Mouse (Mus musculus): ENCODE data around the gene Inava. TPM values are rescaled to one million over a fixed set of nuclear protein-coding genes. Genes with fewer than 3 reads are reported as not detected.

Gene Inava
- total RNA-seq, 4 experiments from 2014 or later, result 1.2 to 2.7 (median 1.5) TPM

DNA sequence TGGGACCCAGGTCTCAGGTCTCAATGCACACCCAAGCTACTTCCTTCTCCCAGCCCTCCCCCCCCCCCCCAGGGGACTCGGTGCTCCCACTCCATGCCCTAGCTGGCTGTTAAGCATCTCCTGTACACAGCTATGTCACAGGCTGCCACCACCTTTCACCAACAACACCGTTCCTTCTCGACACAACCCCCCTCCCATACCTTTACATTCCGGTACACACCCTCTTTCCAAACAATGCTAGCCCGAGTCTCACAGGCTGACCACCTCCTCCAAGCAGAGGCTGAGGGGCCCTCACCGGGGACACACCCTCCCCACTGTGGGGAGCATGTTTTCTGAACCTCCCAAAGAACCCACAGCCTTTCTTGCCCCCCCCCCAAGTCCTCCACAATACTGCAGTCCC, 2.5 kb downstream of the Inava start:
- DNase-seq (ENCODE audit: low spot score in 2 of 2), result no peak

DNA sequence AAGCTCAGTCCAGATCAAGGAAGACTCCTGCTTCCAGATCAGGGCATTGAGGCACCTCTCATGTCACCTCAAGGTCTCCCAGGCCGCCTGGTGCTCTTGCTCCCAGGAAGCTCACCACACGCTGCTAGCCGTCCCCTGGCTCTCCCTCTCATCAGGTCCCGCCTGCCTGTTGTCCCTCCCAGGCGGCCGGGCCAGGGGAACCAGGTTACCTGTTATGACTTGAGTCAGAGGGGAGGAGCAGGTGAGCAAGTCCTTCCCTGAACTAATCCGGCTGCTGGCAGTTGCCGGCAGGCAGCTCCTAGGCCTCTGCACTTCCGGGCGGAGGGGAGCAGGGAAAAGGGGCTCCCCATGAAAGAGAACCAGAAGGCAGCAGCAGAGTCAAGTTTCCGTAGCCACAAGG, 3.9 kb downstream of the Inava start:
- DNase-seq (ENCODE audit: low spot score in 2 of 2), result no peak

DNA sequence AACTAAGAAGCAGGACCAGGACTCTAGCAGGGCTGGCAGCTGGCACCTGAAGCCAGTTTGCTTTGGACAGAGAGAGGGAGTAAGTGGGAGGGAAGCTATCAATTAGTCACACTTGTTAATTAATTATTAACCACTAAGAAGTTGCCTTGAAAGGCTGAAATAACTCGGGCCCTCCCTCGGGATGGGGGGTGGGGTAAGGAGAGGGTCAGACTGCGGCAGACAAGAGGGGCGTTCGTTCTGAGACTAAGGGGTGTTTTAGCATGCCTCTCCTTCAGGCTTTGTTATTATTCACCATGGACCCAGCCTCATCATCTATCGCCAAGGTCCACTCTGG, 5.1 kb downstream of the Inava start:
- DNase-seq (ENCODE audit: low spot score in 2 of 2), result no peak

DNA sequence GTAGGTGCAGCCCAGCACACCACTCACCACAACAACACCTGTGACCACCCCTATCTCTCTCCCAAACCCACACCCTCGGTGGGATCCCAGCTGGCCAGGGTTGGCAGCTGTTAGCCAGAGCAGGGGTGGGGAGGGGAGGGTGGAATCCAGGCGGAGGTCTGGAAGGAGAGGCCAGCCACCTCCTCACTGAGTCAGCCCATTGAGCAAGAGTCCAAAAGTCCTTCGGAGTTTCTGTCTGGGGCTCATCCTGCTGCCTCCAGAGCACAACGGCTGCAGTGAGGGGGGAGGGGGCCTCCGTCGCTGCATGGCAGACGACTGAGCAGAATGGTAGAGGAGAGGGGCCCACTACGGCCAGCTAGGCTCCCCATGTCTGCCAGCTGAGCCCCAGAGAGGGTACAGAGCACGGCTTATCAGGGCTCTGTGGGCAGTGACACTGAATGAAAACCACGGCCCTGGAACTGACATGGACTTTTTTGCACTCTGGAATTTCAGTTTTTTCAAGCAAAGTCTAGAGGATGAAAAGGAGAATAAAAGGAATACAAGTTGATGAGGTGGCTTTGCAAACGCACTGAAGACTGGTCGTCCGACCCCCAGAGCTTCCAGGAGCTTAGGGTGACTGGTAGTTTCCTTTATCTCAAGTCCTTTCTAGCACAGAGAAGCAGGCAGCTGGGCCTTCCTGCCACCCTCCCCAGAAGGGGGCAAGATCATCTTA, 5.6 kb downstream of the Inava start:
- no peak for DNase-seq (ENCODE audit: low spot score in 2 of 2)

DNA sequence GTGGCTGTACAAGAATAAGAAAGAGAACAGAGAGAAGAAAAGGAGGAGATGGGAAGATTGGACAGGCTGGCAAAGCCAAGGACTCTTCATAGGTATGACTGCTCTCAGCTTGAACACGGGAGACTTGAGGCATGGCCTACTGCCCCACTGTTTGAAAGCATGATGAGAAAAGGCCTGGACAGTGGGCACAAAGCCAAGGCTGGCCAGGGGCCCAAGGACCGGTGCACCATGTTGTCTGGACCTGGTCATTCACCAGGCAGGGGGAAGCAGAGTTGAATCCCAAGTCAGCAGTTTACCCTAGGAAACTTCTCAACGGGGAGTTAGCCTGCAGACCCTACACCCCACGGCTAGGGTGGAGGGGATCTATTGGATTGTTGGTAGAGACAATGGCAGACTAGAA, 6.2 kb downstream of the Inava start:
- no peak for DNase-seq (ENCODE audit: low spot score in 2 of 2)

DNA sequence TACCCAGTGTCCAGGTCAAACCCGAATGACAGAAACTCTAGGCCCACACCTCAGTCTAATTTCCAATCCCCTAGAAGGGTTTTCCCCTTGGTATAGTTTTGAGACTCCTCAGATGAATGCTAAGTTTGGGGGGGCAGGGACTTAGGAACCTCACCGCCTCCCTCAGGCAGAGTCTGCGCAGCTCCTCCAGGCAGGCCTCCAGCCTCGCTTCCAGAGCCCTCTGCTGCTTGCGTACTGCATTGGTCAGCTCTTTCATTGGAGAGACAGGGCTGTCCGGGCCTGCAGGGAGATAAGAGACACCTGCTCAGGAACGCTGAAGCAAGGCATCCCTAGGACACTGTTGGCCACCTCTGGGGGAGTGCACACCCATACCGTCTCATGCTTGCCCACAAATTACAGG, 7.4 kb downstream of the Inava start:
- no peak for DNase-seq (ENCODE audit: low spot score in 2 of 2)

DNA sequence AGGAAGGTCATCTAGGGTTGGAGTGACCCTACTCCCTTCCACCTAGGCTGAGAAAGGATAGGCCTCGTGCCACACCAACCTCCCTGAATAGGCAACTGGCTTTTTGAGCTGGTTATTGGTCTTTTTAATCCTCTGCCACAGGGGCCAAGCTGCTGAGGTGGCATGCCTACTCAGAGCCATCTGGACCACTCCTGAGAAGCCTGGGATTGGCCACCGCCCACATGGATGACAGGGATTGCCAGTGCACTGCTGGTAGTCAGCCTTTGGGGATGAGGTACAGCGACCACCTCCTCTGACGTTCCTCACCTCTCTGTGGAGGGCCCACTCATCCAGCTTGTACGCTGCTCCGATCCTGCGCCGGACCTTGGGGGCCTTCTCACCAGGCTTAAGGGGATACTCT, 8.2 kb downstream of the Inava start:
- no peak for DNase-seq (ENCODE audit: low spot score in 2 of 2)

DNA sequence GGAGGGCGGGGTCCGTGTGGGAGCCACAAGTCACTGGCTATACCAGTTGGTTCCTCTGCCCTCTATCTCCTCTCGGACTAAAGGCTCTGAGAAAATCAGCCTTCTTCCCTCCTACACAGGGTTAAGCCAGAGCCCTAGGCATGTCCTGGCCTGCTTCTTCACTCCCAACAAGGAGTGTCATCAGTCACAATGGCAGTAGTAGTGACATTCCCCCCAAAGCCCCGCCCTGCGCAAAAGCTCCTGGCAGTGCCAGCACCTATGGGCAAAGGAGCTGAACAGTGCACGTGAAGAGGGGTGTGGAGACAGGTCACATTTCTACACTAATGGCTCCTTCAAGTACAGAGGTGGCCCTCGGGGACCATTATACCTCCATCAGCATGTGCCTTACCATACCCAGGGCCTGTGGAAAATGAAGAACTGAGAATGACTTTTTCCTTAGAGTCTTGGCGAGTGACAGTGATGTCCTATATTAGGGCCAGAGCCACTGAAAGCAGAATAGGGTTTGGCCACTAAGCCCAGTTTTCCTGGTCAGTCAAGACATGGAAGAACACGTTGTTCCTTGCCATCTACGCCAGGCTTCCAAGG, 10.2 kb downstream of the Inava start:
- no peak for DNase-seq (ENCODE audit: low spot score in 2 of 2)

DNA sequence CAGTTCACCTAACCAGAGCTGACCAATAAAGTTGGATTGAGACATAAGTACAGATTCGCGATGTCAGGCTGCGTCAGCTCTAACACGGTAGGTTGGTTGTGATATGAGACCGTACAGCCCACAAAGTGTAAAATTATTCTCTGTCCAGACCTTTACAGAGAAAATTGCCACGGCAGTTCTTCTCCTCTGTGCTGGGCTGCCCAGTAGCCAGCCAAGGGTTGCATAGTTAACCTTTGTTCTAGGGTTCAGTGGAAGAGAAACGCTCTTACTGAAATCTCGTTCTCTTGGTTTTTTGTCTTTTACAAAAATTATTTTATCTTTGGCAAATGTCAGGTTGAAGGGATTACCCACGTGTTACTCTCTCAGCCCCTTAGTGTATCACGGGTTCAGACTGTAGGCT, 11.7 kb downstream of the Inava start:
- DNase-seq (ENCODE audit: low spot score in 2 of 2), result no peak

DNA sequence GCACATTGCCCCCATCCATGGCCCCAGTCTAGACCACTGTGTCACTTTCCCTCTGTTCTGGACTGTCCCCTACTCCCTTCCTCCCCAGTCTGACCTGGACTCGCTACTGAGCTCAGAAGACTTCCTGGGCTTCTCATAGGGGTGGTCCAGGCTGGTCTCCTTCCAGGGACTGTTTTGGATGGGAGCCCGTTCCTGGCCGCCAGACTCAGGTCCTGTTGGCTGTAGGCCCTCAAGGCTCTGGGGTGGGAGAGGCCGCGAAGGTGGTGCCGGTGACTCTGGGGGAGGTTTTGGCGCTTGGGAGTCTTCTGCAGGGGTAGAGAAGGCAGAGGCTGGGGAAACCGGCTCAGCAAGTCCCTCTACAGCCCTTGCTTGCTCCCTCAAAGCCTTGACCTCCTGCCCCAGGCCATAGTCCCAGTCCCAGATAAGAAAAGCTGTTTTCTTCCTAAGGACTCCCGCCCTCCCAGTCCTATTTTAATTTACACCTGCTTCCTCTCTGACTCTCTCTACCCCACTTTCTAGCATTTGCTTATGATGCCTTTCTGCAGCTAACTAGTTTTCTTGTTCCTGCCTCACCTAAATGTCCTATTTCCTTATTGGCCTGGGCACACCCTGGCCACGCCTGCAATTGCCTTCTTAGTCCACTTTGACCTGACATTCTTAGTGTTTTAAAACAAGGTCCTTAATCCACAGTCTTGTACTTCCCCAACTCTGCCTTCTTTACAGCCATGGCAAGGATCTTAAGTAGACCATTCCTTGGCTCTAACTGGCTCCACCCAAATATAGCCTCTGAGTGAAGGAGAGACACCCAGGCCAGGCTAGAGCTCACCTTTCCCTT, 13.8 kb downstream of the Inava start:
- no peak for DNase-seq (ENCODE audit: low spot score in 2 of 2)

DNA sequence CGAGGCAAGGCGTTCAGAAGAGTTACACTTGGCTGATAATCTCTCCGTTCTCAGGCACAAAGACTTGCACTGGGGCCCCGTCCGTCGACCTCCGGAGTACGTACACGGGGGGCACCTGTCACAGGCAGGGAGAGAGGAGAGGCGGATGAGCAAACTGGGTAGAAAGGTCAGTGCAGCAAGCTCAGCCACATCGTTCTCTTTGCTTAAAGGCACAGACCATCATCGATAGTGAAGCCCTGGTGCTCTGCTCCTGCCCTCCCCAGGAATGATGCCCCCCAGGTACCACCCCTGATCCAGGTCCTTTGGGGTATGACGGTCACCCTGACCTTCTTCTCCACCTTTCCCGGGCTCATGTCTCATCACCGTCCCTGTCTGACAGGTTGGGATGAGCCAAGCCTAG, 19.8 kb downstream of the Inava start:
- no peak for DNase-seq (ENCODE audit: low spot score in 2 of 2)

DNA sequence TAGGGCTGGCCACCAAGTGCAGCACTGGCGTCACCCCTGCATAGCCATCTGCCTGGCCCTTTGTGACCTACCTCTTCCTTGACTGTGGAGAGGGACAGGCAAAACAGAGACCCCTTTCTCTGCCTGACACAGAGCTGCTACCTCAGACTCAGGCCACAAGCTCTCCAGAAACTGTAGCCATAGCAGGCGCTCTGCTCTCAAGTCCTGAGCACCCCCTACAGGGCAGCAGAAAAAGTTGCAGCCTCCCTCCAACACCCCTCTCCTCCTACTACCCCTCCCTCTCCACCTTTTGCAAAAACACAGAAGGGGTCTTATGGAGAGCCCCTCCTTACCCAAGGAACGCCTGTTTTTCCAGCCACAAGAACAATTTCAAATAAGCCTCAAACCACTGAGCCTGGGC, 21.3 kb downstream of the Inava start, which contains the start of gene Mroh3:
TSS of gene Mroh3 (minus strand) at position 26 of the 400 bp plus-strand sequence.
- DNase-seq (ENCODE audit: low spot score in 2 of 2), result no peak

DNA sequence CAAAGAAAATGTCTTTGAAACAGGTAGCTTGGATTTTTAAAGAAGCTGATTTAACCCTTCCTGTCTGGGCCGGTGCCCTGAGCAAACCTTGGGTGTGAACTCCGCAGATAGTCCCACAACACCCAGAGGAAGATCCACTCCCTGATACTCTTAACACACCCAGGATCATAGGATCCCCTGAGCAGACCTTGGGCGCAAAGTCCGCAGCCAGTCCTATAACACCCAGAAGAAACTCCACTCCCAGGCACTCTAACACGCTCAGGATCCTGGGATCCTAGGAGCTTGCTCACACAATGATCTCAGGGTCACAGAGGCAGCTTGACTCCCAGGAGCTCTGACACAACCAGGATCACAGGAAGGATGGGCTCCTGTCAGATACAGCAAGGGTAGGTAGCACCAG, 44.0 kb downstream of the Inava start:
- no peak for DNase-seq (ENCODE audit: low spot score in 2 of 2)

DNA sequence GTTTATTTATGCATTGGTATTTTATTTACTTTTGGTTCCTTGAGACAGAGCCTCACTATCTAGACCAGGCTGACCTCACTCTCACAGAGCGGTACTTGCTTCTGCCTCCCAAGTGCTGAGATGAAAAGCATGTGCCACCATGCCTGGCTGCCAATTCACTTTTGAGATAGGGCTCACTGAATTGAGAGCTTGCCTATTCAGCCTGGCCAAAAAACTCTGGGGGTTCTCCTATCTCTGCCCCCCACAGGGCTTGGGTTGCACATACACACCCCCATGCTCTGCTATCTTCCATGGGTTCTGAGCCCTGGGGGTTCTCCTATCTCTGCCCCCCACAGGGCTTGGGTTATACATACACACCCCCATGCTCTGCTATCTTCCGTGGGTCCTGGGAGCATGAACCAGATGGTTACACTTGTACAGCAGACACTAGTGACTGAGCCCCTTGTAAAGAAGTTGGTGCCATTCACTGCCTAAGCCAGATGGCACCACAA, 54.5 kb downstream of the Inava start:
- DNase-seq (ENCODE audit: low spot score in 2 of 2), result no peak

DNA sequence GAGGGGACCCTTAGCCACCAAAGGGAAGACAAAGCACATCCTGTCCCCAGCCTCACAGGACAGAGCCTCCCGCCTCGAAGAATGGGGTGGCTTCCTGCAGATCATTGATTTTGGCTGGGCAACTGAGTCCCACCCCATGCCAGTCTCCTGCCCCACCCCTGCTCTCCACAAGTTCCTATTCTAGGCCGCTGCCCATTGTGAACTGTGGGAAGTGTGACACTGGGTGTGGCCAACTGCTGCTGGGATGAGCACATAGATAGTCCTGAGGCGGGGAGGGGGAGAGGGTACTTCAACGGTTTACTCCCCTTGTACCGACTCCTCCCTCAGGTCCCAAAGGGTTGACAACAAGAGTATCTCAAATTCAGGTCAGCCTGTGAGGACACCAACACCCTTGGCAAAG, 55.3 kb downstream of the Inava start:
- no peak for DNase-seq (ENCODE audit: low spot score in 2 of 2)

DNA sequence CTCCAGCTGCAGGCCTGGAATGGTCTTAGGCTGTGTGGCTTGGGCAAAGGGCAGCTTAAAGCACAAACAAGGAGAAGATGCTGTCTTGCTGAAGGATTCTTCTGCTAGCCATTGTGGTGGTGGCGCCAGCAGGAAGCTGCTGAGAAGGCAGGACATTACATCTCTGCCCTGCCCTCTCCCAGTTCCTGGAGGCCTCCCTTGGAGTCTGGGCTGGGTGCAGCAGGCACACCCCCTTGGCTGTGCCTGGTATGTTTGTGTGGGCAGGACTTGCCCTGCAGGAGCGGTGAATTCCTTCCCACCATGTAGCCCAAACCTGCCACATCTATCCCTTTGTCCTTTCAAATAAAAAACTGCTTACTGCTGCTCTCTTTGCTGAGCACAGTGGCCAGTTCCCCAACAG, 57.0 kb downstream of the Inava start:
- DNase-seq (ENCODE audit: low spot score in 2 of 2), result no peak

DNA sequence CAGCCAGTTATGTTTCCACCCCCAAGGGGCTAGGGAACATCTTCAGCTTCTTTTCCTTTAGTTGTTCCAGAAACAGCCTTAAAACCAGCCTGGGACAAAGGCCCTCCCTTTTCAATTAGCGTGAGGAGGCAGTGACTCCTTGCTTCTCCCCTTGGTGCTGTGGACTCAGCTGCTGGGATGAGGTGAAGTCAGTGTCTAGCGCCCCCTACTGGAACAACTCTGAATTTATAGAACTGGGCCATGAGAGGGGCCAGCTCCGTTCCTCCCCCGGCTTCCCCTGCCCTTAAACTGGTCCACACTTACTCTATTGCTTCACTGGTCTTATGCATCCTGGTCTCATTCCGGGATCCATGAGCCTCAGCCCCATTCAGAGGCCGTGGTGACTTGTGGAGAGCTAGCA, 58.9 kb downstream of the Inava start:
- DNase-seq (ENCODE audit: low spot score in 2 of 2), result no peak

DNA sequence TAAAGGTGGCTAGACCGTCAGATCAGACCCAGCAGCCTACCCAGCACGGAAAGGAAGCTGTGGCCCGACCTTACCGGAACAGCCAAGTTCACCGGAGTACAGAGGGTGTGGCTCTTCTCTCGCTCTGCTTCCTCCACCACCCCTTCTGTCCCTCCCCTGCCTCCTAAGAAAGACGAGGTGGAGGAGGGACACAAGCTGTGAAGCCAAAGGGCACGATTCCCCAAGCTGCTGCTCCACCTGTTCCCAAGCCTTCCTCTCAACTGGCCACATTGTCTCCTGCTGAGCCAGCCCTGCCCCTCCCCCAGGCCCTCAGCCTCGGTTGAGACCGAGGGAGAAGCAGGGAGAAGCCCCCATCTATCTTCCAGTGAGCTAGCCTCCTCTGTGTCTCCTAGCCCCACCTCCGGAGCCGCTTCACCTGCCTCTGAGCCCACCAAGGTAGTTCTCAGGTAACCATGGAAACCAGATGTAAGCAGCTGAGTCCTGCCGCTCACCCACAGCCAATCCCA, 59.9 kb downstream of the Inava start:
- peak in 1 of 2 experiments; percentile 6 for DNase-seq (ENCODE audit: low spot score in 2 of 2)

DNA sequence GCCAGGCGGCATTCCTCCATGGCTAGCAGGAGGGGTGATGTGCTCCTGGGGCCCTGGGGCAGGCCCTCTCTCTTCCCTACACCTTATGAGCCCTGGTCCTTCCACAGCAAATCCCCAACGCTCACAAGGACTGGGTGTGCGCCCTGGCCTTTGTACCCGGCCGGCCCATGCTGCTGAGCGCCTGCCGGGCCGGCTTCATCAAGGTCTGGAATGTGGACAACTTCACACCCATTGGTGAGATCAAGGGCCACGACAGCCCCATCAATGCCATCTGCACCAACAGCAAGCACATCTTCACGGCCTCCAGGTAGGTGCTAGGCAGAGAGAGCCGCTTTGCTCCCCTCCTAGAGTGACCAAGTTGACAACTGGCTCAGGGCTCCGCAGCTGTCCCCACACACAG, 61.4 kb downstream of the Inava start:
- no peak for DNase-seq (ENCODE audit: low spot score in 2 of 2)

DNA sequence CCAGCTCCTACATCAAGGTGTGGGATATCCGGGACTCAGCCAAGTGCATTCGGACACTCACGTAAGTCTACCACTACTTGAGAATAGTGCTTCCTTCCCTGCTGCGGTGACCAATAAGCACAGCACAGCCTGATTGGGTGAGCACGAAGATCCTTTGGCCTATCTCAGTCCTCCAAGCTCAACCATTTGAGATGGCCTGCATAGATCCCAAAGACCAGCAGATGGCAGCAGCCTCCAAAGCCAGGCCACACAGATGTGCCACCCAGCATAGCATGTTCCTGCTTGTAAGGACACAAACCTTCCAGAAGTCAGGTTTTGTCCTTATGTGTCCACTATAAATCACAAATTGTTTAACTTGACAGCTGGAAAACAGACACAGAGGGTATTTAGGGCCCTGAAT, 64.0 kb downstream of the Inava start:
- DNase-seq (ENCODE audit: low spot score in 2 of 2), result no peak

DNA sequence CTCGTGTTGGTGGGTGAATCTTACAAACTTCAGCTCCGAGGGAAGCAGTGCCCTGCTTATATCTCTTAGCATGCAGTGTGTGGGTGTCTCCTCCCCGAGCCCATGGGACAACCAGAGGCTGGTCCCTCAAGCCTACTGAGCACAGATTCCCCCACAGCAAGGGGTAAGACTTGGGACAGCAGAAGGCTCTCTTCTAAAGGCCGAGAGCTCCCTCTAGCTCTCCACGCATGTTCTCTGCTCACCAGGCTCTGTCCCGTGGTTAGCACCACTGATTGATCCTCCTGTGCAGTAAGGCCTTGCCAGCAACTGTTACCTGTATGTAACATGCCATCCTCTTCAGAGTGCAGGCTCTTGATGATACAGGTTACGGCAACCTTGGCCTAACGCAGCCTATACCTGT, 66.4 kb downstream of the Inava start:
- DNase-seq (ENCODE audit: low spot score in 2 of 2), result no peak

DNA sequence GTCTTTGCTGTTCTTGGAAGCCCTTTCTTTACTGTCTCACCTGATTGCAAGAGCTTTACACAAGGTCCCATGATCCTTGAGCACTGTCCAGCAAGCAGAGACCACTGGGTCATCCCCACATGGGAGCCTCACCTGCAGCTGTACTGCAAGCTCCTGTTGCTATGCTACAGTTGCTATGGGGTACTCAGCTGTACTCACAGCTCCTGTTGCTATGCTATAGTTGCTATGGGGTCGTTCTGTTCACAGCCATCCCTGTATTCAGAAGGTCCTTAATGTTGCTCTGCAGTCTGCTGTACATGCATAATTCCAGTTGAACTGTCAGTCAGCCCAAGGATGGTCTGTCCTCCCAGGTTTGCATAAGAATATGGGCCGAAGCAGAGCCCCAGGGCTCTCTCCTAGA, 68.6 kb downstream of the Inava start:
- DNase-seq (ENCODE audit: low spot score in 2 of 2), result no peak
